Mouse (Mus musculus) large intestine, adult 2 months (tissue): Measurements from ENCODE around the gene Kctd13. TPM values are rescaled to one million over a fixed set of nuclear protein-coding genes. Genes with fewer than 3 reads are reported as not detected.

Experiments
- DNase-seq: peaks from one replicate; pipeline ENCODE4 v3.0.0-alpha.2; 2012; ENCODE audit warnings: low read depth, low spot score
- WGBS: fragments of 180-500 bp; shearing (Covaris S2); methylation state at CpG from one replicate; pipeline ENCODE4 v1.1.7; 2018; 5-methylcytosine and 5-hydroxymethylcytosine counted together
- polyA plus RNA-seq: library from polyadenylated mRNA; depleted of rRNA; stranded (reverse); fragments of >200 nt; gene quantifications from 2 replicates; pipeline ENCODE4 v1.2.3, GENCODE M21; 2012

Kctd13 gene
- polyA plus RNA-seq, 1 experiment, result 9.5 TPM

- WGBS, result 90% methylated on average over 2 of the region's 2 CpGs
These were observed 4.0 kb downstream of the Kctd13 start for GRCm38 (mm10) chr7:126932652-126933051.

DNA sequence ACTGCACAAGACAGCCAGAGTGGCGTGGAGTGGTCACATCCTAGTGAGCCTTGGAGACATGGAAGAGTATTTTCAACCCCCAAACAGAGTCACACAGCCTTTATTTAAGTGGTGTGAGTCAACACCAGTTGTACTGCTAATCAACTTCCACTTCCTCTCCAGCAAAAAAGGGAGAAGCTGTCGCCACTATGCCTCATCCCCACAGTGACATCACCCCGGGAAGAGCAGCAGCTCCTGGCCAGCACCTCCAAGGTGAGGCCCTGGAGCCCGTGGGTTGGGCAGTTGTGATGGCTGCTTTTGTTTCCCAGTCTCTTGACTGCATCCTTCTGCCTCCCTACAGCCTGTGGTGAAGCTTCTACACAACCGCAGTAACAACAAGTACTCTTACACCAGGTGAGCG is 12.5 kb downstream of the Kctd13 start:
- DNase-seq, result no peak
- WGBS, result 38% methylated on average over 6 of the region's 6 CpGs

More at GRCm38 (mm10) chr7:126932652-126933051, 4.0 kb downstream of the Kctd13 start:
- no peak for DNase-seq

GRCm38 (mm10) chr7:126941801-126942200 is 13.1 kb downstream of the Kctd13 start:
- WGBS, result 78% methylated on average over 5 of the region's 5 CpGs

GRCm38 (mm10) chr7:126946530-126946929 is 17.9 kb downstream of the Kctd13 start:
- 54% methylated on average over 3 of the region's 3 CpGs for WGBS
- no peak for DNase-seq

More at GRCm38 (mm10) chr7:126941801-126942200, 13.1 kb downstream of the Kctd13 start:
- DNase-seq, result no peak

DNA sequence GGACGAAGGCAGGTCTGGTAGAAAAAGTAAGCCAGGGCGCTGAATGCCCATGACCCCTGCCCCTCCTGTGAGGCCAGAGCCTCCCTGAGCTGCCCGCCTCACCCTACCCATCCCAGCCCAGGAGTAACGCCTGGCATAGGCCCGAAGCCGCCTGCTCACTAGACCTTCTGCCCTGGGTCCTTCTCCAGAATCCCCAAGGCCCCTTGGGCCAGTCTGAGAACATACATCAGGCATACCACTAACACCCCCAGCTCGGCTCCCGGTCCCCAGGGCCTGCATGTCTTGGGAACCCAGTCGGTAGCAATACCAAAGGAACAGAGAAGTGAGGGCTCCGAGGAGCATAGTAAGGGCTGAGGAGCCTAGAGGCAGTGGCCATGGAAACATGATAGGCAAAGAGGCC is 19.9 kb downstream of the Kctd13 start:
- no peak for DNase-seq

DNA sequence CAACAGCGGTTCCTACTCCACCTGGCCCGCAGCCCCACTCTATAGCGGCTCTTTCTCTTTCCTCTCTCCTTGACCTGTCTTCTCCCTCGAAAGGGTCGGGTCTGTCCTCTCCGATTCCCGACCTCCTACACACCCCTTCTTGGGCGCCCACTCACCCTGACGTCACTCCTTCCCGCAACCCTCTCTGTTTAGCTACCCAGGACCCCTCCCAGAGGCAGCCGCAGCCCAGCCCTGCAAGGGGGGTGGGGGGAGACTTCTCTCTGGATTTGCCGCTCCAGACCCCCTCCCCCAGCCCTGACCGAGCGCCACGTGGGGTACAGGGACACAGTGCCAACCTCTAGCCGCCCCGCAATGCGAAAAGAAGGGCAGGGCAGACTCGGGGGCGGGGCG is 20.7 kb downstream of the Kctd13 start, which contains the start of gene Asphd1:
Asphd1 (minus strand) TSS at position 180 of the 390 bp plus-strand sequence.
- WGBS, result 6% methylated on average over 21 of the region's 21 CpGs

More for the DNA sequence above, 19.9 kb downstream of the Kctd13 start:
- 79% methylated on average over 10 of the region's 10 CpGs for WGBS

DNA sequence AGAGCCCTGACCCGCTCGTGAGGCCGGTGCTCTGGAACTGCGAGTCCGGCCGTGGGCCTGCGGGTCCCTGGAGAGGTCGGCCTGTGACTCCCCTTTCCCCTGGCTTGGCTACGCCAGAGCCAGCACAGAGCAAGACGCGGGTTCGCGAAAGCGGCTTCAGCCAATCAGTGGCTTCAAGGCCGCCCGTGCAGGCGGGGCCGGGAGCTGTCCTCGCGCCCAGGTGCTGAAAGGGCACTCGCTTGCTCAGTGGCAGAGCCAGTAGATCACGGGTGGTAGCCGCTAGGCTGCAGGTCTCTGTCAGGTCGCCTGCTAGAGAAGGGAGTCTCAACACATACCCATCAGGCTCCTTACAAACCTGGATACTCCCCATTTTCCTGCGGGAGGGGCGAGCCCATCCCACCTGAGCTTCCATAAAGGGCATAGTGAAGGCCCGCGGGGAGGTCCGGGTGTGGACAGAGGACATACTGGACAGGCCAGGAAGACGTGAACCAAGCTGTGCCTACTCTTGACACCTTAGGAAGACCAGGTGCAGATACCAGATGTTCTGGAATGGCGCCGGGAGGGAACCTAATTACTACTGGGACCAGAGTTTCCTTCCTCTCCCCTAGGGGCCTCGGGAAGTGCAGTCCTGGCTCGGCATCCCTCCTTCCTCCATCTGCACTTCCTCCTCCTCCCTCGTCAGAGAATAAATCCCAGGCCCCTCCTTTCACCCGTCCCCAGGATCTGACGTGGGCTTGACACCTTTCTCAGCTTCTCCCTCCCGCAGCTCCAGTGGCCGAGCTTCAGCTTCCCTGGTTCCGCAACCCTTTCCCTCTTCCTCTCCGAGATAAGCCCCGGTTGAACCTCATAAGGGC is 21.3 kb downstream of the Kctd13 start, which contains the start of gene Sez6l2:
Sez6l2 (plus strand) TSS at position 771 of the 854 bp plus-strand sequence.
- no peak for DNase-seq
- WGBS, result 2% methylated on average over 42 of the region's 42 CpGs

More for the DNA sequence above, 20.7 kb downstream of the Kctd13 start, which contains the start of gene Asphd1:
- DNase-seq, result no peak

DNA sequence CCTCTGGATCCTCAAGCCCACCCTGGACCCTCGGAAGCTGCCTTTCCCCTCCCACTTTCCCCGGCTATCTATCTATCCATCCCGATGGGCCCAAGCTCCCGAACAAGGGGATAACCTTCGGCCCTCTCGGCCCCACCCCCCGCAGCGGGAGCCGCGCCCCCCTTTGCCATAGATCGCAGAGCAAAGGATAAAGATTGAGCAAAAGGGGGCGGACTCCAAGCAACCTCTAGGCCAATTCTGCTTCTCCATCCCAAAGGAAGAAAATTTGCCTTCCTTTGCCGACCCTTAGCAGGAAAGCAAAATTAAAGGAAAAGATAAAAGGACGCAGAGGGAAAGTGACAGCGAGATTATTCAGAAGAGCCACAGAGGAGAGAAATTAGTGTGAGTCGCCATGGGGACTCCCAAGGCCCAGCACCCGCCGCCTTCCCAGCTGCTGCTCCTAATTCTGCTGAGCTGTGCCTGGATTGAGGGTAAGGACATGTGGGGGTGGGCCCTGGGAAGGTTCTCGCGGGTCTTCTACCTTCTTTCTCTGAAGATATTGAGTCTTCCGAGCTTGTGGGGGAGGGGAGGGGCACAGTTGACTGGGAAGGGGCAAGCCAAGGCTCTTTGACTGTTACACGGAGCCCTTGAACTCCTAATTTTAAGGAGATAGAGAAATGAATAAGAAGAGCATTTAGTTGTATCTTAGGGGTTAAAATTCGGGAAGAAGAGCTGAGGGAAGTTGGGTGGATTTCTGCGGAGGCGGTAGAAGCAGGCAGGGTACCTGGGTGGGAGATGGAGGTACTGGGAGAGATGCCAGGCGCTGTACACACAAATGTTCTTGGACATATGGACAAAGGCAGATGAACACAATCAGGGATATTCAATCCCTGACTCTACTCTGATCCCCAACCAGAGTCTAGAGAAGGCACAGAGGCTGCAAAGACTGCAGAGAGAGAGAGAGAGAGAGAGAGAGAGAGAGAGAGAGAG is 22.3 kb downstream of the Kctd13 start:
- DNase-seq, result no peak
- WGBS, result 13% methylated on average over 26 of the region's 26 CpGs

DNA sequence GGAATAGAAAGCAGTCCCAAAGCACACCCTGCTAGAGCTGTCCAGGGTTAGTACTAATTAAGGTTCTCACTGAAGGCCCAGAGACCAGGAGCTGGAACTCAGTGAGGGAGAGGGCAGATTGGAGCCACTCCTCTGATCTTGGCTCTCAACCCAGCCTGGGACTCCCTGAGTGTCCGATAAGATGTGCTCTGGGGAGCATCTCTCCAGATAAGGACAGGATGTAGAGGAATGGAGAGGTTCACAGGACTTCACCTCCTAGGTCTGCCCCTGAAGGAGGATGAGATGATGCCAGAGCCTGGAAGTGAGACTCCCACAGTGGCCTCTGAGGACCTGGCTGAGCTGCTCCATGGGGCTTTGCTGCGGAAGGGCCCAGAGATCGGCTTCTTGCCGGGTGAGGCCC is 23.1 kb downstream of the Kctd13 start:
- DNase-seq, result no peak
- 25% methylated on average over 4 of the region's 4 CpGs for WGBS

GRCm38 (mm10) chr7:126952646-126953045 is 24.0 kb downstream of the Kctd13 start:
- DNase-seq, result no peak
- WGBS, result 2% methylated on average over 7 of the region's 8 CpGs

DNA sequence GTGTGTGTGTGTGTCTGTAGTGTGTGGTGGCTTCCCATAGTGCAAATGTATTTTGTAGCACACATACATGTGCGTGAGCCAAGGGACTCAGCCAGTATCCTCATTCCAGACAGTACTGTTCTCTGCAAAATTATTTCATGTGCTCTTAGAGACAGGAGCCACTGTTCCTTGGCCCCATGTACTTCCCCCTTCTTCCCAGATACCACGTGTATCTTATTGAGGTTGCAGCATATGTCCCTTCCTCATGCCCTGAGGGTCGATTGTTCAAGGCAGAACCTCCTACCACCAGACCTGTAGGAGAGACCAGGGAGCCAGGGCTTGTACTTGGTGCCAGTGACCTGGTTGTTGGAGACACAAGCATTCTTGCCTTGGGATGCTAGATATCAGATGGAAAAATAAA is 26.4 kb downstream of the Kctd13 start:
- no peak for DNase-seq
- WGBS, result 46% methylated on average over 3 of the region's 3 CpGs

DNA sequence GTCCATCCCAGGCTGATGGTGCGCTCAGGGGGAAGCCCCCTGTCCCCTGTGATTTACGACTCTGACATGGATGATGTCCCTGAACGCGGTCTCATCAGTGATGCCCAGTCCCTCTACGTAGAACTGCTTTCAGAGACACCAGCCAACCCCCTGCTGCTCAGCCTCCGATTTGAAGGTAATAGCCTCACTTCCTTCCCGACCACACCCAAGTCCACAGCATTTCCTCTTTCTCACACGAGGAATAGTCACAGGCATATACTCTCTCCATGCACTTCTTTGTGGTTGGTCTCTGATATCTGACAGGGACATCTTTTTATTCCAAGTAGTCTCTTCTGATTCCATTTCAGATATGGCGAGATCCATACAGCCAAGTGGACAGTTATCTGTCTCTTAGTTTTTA is 31.1 kb downstream of the Kctd13 start:
- 39% methylated on average over 9 of the region's 9 CpGs for WGBS
- no peak for DNase-seq

DNA sequence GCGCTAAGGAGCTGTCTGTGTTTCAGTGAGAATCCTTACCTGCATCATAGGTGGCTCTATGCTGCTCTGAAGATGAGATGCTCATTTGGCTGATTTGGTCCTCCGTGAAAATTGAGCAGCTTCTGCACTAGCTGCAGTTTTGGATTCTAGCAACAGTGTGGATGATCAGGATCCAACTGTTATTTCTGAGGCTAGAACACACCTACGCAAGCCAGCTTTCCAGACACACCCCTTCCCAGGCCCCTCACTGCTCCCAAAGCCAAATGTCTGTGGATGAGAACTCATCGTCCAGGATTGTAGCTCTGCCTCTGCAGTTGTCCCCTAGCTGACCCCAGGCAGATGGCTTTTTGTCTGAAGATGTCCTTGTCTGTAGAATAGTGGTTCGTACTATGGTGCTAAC is 32.4 kb downstream of the Kctd13 start:
- 91% methylated on average over 5 of the region's 5 CpGs for WGBS
- DNase-seq, result no peak

- no peak for DNase-seq
- 89% methylated on average over 4 of the region's 4 CpGs for WGBS
These were observed 33.3 kb downstream of the Kctd13 start for GRCm38 (mm10) chr7:126961965-126962364.

GRCm38 (mm10) chr7:126963548-126964286 is 35.0 kb downstream of the Kctd13 start:
- 31% methylated on average over 19 of the region's 19 CpGs for WGBS

DNA sequence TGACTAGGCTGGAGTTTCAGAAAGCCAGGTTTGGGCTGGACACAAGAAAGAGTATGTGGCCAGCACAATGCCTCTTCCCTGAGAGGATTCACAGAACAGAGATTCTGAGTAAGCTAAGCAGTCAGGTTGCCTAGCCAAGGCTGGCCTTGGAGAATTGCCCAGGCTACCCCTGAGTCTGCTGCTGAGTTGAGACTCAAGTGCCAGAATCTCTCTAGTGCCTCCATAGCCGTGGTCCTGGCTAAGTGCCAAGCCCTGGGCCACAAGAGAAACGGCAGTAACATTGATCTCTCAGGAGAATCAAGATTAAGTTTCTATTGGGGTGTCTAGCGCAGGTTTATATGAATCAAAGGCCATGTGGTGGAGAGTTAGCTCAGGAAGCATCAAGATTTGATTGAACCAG is 36.9 kb downstream of the Kctd13 start:
- DNase-seq, result no peak
- WGBS, result 31% methylated on average over 3 of the region's 3 CpGs

More at GRCm38 (mm10) chr7:126963548-126964286, 35.0 kb downstream of the Kctd13 start:
- no peak for DNase-seq

GRCm38 (mm10) chr7:126967361-126967760 is 38.7 kb downstream of the Kctd13 start:
- no peak for DNase-seq
- 78% methylated on average over 6 of the region's 6 CpGs for WGBS

DNA sequence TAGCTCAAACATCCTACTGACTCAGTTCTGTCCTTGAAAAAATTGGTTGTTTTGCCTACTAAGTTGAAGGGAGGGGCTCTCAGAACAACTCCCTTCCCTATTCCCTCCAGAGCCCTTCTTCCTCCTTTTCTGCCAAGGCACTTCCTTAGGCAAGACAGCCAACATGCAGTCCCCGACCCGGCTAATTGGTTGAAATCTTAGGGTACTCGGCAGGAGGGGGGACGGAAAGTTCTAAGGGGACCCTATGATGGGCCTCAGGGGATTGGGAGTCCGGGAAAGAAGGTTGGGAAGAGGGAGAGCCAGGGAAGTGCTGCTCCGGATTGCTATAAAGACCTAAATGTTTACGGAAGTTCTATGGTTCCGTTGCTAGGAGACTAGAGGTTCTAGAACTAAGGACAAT is 46.8 kb downstream of the Kctd13 start:
- no peak for DNase-seq

GRCm38 (mm10) chr7:126975893-126975949 is 47.0 kb downstream of the Kctd13 start, which contains the start of gene Cdipt:
Gene Cdipt (plus strand): TSS chr7:126975914.
- WGBS, result 0% methylated on average over 1 of the region's 1 CpGs
- no peak for DNase-seq

More for the DNA sequence above, 46.8 kb downstream of the Kctd13 start:
- 5% methylated on average over 8 of the region's 8 CpGs for WGBS
